Mouse (Mus musculus) heart, adult 11 months (tissue): ENCODE measurements around the gene Fra10ac1.

Experiments
- DNase-seq: peaks from one replicate; pipeline ENCODE4 v3.0.0; 2022

The Fra10ac1 gene

GRCm38 (mm10) chr19:38223905-38224684 lies at the start of gene Fra10ac1:
Gene Fra10ac1 (minus strand): TSS chr19:38224156.
- DNase-seq = peak; percentile 98

DNA sequence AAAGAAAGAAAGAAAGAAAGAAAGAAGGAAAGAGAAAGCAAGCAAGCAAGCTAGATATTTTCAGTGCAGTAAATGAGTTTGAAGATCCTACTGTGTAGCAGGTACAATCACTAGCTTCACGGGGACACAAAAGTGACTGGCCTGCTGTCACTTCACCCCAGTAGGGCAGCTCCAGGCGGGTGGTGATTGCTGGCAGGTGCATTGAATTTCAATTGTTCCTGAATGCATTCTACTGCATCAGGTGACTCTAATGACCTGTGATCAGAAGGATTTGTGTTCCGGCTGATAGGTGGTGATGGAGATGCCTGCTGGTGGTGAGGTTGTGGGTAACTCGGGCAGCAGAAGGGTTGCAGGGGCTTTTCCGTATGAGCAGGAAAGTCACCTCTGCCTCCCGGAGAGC lies 47.1 kb upstream of the Fra10ac1 start:
- DNase-seq = peak; percentile 56

GRCm38 (mm10) chr19:38267469-38267868 lies 43.5 kb upstream of the Fra10ac1 start:
- peak; percentile 94 for DNase-seq

DNA sequence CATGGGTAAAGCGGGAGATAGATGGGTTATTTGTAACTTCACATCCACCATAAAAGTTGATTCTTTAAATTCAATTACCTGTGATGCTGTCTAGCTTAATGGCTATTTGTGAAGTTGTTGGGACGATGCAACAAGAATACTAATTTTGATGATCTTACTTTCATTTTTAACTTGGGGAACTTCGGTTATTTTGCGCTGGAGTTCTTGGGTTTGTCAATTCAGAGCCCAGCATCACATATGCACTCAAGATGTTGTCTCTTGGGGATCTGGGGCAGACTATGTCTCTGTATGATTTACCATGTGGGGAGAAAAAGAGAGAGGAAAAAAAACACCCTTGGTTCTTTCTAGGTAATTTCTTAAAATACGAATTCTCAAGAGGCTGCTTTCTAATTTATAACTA lies 41.8 kb upstream of the Fra10ac1 start:
- DNase-seq = peak; percentile 31

- peak; percentile 52 for DNase-seq
Measured at GRCm38 (mm10) chr19:38264505-38265500, 40.8 kb upstream of the Fra10ac1 start, which contains the start of gene Lgi1. Gene Lgi1 (plus strand): TSS chr19:38264536.

- DNase-seq = peak; percentile 85
Measured at GRCm38 (mm10) chr19:38263829-38264504, 40.0 kb upstream of the Fra10ac1 start.

DNA sequence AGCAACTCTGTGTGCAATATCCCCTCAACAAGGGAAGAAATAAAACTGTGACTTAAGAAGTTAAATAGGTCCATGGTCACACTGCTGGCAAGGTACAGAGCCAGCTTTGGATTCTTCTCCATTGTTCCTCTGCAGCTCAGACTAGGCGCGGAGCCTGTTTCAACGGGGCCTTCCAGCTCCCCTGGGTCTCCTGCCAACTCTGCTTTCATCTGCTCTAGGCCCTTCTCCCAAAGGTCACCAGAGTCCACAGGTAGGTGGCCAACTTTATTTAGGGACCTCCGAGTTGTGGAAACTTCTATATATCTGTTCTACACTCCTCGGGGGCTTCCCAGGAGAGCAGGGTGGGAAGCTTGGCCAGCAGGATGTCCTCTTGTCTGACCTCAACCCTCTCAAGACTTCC lies 37.4 kb upstream of the Fra10ac1 start:
- DNase-seq = peak; percentile 95

GRCm38 (mm10) chr19:38260346-38260745 lies 36.4 kb upstream of the Fra10ac1 start:
- peak; percentile 91 for DNase-seq

DNA sequence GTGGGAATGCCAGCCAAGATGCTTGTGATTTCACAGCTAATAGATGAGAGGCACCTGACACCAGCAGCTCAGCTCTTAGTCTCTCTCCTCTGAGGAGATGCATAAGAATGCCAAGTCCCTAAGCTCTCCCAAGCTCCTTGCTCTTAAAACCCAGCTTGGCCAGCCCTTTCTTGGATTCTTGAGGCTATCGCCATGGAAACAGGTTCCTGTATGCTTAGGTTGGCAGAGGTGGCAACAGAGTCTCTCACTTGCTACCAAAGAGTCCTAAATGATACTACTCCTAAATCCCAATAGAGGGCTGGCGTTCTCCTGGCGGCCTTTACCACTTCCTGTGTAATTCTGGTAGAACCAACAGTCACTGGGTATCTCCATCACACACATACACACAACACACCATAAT lies 35.5 kb upstream of the Fra10ac1 start:
- no peak for DNase-seq

GRCm38 (mm10) chr19:38258651-38259065 lies 34.7 kb upstream of the Fra10ac1 start:
- DNase-seq = peak; percentile 87

- peak; percentile 84 for DNase-seq
Measured at GRCm38 (mm10) chr19:38253796-38254195, 29.8 kb upstream of the Fra10ac1 start.

GRCm38 (mm10) chr19:38249627-38250026 lies 25.7 kb upstream of the Fra10ac1 start:
- DNase-seq = peak; percentile 9

DNA sequence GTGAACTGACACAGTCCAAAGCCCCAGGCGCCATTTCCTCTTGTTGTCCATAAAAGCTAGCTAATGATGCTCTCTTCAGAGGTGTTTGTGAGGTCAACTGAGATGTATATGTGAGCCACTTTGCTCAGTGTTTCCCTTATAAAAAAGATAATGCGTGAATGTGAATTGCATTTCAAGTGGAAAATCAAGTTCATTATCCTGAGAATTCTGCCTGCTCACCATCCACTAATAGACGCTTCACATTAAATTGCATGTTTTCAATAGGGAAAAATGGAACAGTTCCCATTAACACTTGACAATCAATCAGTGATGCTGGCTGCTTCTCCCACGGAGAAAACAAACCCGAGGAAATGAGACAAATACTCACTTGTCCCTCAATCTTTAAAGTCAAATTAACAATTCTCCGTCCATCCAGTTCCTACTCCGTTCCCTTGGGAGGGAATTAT lies 22.2 kb upstream of the Fra10ac1 start:
- peak; percentile 9 for DNase-seq

- DNase-seq = peak; percentile 71
Measured at GRCm38 (mm10) chr19:38245361-38246176, 21.6 kb upstream of the Fra10ac1 start.

- DNase-seq = no peak
Measured at GRCm38 (mm10) chr19:38244748-38245147, 20.8 kb upstream of the Fra10ac1 start.

GRCm38 (mm10) chr19:38242314-38242852 lies 18.4 kb upstream of the Fra10ac1 start:
- peak; percentile 11 for DNase-seq

DNA sequence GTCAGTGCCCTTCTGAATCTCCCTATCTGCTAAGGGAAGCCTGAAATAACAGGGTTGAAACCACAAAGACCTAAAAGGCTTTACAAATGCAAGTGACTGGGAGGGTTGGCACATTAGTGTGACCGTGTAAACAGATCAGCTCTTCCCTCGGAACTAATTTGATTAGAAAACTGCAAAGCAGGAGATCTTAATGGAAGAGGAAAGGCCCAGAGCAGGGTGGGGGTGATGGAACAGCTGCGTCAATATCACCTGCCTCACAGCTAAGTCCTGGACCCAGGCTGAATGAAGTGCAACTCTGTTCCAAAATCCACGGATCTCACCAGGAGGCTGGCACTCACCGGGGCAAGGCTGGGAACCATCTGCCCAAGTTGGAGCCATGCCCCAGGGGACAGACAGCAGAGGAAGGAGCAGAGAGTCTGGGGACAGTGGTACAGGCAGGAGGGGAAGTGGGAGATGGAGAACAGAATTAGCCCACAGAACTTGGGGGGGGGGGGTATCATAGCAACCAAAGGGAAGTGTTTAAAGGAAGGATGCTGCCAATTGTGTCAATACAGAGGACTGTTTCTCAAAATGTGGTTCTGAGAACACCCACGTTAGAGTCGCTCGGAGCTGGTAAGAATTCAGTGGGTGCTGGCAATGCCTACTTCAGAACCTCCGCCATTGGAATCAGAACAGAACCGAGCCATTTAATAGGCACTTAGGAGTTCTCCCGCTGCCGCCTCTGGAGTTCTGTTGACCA lies 14.4 kb upstream of the Fra10ac1 start:
- DNase-seq = peak; percentile 70

GRCm38 (mm10) chr19:38237834-38238212 lies 13.9 kb upstream of the Fra10ac1 start:
- DNase-seq = peak; percentile 72

GRCm38 (mm10) chr19:38236526-38236925 lies 12.6 kb upstream of the Fra10ac1 start:
- peak; percentile 41 for DNase-seq

GRCm38 (mm10) chr19:38232516-38232915 lies 8.6 kb upstream of the Fra10ac1 start:
- DNase-seq = peak; percentile 55

DNA sequence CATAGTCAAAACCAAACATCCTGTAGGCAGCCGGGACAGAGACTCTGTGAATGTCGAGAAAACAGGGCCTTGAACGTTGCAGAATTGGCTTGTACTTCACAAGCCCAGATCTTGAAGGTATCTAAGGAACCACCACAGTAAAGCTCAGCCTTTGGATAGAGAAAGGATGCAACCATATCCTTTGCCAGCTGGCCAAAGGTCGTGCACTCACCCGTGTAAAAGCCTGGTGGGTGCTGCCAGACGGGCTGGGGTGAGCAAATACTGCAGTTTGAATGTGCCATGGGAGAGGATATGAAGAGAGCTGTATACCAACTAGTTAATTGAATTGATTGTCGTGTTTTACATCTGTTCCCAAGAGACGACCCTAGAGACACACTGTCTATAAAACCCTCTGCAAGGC lies 8.1 kb upstream of the Fra10ac1 start:
- DNase-seq = peak; percentile 73
